Mouse (Mus musculus) frontal cortex, postnatal 10 days (tissue): Measurements from ENCODE around the gene Ptprm.

Source experiments
- DNase-seq, 2 experiments: peaks; one replicate each; pipeline ENCODE4 v3.0.0; 2022; ENCODE audit warnings: low spot score in 2 of 2, mixed read lengths in 1 of 2

Gene Ptprm

GRCm38 (mm10) chr17:67226991-67227390 lies 127.3 kb downstream of the Ptprm start:
- DNase-seq = no peak

GRCm38 (mm10) chr17:67215326-67215725 lies 138.9 kb downstream of the Ptprm start:
- DNase-seq = no peak

DNA sequence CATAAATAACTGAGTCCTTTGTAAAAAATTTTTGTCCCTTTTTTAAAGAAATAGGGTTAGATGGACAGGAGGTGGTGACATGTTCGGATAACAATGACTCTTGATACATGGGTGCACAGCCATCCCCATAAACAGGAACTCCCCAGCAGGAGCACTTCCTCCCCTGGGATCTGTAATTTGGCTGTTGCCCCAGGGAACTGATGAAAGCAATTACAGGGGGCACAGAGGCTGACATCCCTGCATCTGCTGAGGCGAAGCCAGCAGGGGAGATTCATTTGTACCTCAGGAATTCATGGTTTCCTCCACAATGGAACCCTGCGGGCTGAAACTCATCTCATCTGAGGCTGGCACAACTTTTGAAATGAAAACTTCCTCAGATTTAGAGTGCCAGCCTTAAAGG lies 140.5 kb downstream of the Ptprm start:
- no peak for DNase-seq

DNA sequence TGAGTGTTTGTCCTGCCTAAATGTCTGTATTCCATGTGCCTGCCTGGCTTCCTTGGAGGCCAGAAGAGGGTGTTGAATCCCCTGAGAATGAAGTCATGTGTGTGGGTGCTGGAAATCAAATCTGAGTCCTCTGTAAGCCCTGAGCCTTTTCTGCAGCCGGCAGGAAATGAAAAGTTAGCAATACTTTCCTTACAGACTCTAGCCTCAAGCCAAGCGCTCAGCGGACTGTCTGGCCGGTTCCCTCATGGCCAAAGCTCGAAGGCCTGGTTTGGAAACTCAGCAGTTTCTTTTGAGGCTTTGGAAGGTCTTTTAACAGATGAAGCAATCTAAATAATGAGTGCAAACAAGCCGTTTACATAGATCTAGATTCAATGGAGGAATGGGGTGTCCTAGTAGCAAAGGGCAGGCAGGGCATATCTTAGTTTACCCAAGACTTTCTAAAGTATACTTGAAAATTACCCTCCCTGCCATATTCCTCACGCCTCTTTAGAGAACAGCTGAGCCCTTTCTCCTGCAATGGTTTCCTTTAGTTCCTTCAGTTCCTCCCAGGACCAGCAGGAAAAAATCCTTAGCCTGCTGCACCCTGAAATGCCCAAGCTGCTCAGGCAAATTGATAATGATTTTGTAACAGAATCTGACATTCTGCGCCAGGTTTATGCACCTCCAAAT lies 144.4 kb downstream of the Ptprm start:
- DNase-seq = no peak

- no peak for DNase-seq
Measured at GRCm38 (mm10) chr17:67208600-67208999, 145.7 kb downstream of the Ptprm start.

- DNase-seq = no peak
Measured at GRCm38 (mm10) chr17:67206984-67207383, 147.3 kb downstream of the Ptprm start.

DNA sequence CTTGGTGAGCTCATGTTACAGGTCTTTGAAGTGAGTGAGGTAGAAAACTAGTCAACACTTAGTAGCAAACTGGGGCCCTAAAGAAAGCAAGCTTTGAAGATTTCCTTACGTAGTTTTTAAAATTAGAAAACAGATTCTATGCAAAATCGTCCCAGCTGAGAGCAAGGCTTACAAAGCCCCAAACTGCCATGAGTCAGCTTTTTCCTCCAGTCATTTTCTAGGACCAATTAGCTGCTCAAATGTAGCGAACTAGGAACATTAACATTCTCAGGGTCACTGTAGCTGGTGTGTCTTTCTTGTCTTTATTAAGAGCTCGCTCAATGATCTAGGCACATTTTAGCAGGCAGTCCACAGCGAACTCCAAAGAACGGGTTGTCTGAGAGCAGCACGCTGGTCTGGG lies 153.1 kb downstream of the Ptprm start:
- no peak for DNase-seq

DNA sequence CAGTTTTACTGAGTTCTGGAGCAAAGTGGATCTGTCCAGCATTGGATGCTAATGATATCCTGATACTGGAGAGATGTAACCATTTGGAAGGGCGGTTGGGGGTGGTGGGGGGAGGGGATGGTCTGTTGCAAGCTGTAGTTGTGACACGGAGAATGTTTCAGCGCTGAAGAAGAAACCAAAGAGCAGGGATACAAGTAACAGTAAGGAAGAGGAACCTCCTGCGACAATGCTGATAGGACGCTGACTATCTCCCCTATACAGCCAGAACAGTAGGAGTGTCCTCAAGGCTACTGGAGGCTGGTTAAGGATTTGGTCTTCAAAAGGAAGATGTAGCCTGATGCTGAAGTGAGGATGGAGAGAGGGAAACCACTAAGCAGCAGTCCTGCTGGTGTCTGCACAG lies 160.5 kb downstream of the Ptprm start:
- no peak for DNase-seq

- no peak for DNase-seq
Measured at GRCm38 (mm10) chr17:67188514-67188913, 165.7 kb downstream of the Ptprm start.

GRCm38 (mm10) chr17:67186879-67187278 lies 167.4 kb downstream of the Ptprm start:
- no peak for DNase-seq

- no peak for DNase-seq
Measured at GRCm38 (mm10) chr17:67185942-67186341, 168.3 kb downstream of the Ptprm start.

DNA sequence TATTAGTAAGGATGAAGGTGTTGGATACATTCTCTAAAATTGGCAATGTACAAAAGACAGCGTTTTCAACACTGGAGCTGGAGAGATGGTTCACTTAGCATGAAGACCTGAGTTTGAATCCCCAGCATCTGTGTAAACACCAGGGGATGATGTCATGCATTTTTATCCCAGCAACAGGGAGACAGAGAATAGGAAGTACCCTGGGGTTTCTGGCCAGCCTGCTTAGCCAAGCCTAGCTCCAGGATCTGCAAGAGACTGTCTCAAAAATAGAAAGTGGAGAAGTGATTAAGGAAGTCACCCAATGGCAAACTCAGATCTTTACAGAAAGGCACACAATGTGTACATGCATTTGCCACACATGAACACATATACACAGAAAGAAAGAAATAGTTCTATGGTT lies 174.8 kb downstream of the Ptprm start:
- no peak for DNase-seq

DNA sequence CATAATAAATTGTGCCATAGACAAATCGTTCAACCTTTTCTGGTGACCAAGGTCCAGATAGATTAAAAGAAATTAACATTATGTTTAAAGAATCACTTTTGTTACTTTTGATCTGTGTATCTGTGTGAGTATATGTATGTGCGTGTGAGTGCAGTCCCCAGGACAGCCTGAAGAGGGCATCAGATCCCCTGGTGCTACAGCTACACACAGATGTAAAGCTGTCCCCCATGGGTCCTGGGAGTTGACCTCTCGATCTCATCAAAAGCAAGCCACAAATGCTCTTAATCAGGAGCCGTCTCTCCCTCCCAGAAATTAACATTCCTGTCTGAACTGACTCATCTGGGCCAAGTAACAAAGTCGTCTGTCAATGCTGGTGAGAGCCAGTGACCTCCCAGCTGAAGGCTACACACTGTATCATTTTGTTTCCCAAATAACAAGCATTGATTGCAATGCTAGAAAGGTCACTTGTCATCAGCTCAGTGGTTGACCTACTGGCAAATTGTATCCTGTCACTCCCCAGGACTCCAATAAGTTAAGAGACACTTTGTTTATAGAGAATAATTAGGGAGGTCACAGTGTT lies 175.5 kb downstream of the Ptprm start:
- no peak for DNase-seq

DNA sequence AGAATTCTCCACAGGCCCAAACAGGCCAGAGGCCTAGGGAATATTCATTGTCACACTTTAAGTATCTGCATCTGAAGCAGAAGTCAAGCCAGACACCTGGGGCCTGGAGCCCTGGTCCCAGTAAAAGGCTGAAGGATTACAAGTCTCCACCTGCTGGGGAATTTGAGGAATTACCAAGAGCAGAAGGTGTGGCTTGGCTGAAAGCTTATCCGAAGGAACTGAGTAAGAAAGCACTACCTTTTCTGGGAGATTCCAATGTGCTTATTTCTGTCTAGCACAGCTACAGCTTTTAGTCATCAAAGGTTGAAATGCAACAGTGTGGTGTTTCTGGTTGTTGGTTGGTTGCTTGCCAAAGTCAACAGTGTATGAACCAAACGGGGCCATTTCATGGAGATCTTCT lies 178.4 kb downstream of the Ptprm start:
- no peak for DNase-seq

GRCm38 (mm10) chr17:67171353-67171752 lies 182.9 kb downstream of the Ptprm start:
- no peak for DNase-seq

DNA sequence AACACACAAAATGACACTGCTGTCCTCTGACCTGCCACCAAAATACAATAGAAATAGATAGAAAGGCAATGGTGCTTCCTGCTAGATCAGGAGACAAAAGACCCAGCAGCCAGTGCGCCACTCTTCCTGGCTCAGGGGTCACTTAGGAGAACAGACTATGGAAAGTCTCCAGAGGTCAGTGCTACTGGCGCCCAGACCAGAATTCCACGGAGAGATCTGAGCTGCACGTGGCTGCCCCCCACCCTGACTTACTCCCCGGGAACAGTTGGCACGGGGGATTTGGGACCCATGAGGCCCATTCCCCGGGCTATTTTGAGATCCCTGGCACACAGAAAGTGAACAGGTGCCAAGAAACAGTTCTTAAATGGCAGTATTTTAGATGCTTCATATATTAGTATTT lies 183.6 kb downstream of the Ptprm start:
- DNase-seq = no peak

DNA sequence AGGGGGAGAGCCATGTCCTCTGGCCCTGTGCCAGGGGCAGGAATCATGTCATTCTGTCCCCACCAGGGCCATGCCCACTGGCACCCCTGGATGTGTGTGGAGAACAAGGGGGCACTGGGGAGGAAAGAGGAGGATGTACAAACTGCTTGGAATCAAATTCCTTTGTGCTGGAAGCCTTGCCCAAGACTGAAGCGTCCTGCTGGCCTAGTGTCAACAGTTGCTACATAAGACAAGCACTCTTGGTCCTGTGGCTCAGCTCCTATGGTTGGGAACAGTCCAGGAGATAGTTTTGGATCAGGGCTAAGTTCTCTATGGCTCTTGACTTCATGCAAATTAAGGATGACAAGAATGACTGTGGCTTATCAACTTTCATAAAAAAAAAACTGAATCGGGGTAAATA lies 188.4 kb downstream of the Ptprm start:
- DNase-seq = no peak

- DNase-seq = no peak
Measured at GRCm38 (mm10) chr17:67159611-67160010, 194.6 kb downstream of the Ptprm start.

- no peak for DNase-seq
Measured at GRCm38 (mm10) chr17:67157089-67157752, 197.0 kb downstream of the Ptprm start.

- DNase-seq = no peak
Measured at GRCm38 (mm10) chr17:67152218-67152617, 202.0 kb downstream of the Ptprm start.

GRCm38 (mm10) chr17:67150441-67150840 lies 203.8 kb downstream of the Ptprm start:
- DNase-seq = no peak

DNA sequence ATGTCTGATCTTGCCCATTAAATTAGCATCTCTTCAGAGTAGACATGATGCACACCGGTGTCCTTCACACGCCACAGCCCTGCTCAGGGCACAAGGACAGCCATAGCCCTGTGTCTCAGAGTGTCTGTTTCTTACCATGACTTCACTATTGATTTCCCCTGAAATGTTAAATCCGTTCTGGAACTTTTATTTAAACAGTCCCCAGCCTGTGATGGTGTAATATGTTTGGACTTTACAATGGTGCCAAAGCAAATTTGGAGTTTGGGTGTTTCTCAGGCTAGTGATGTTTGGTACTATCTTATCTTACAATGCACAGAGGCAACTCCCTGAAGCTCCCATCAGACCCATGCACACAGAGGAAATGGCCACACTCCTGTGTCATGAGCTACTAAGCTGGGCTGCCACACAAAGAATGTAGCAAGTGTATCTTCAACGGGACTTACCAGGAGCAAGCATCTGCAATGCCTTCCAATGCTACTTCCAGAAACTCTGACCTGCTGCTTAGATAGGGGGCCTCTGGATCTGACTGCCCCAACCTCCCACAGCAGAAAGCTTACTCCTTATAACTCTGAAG lies 212.0 kb downstream of the Ptprm start:
- DNase-seq = no peak

- no peak for DNase-seq
Measured at GRCm38 (mm10) chr17:67140502-67140901, 213.8 kb downstream of the Ptprm start.
